Mouse (Mus musculus) urinary bladder, postnatal 4 days (tissue): Measurements from ENCODE around the gene Pla2g10.
A peak's percentile ranks its signal among the peaks of the same experiment; 100 is the strongest.
"Not testable (repeated sequence)": the region's sequence is repeated elsewhere in the genome, so short reads cannot be mapped to it uniquely, and the experiment has no call there.

ENCODE experiments used
- DNase-seq, 2 experiments: peaks; one replicate each; pipeline ENCODE4 v3.0.0; 2021 to 2022; ENCODE audit warnings: low spot score in 2 of 2

Pla2g10 gene

GRCm38 (mm10) chr16:13730285-13731255, at the start of gene Pla2g10:
Gene Pla2g10, minus strand, starts transcription at chr16:13730983.
- DNase-seq: no peak

DNA sequence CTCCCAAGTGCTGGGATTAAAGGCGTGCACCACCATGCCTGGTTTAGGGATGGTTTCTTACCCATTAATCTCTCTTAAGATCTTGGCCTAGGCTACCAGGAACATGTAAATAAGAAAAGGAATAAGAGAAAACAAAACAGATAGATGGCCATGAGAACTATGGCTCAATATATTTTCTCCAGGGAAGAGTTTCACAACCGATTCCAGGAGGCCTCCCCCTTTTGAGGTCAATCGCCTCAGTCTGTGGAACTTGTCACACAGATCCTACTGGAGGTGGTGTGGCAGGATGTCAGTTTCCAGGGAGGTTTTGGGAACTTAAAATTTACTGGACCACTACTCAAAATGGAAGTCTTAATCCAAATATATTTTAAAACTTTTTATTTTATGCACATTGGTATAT, 43.9 kb upstream of the Pla2g10 start:
- DNase-seq: not testable (repeated sequence)

GRCm38 (mm10) chr16:13774011-13774410, 43.2 kb upstream of the Pla2g10 start:
- not testable (repeated sequence) for DNase-seq

- not testable (repeated sequence) for DNase-seq
Observed at GRCm38 (mm10) chr16:13772051-13772450, 41.3 kb upstream of the Pla2g10 start.

DNA sequence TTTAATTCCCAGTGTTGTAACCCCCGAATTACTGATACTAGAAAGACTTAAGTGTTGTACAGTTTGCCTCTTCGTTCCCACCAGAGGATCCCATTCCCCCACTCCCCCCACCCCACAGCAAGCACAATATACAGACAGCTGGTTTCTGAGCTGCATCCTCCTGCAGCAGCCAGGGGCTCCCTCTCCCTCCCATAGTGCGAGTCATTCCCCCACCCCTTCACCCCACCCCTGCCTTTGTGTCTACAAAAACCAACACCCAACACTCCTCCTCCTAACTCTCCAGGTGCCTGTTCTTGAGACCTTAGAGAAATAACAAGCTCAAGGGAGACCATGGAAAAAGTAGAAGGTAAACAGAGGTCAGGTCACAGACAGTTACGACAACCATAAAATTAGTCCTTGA, 40.8 kb upstream of the Pla2g10 start:
- DNase-seq: not testable (repeated sequence)

DNA sequence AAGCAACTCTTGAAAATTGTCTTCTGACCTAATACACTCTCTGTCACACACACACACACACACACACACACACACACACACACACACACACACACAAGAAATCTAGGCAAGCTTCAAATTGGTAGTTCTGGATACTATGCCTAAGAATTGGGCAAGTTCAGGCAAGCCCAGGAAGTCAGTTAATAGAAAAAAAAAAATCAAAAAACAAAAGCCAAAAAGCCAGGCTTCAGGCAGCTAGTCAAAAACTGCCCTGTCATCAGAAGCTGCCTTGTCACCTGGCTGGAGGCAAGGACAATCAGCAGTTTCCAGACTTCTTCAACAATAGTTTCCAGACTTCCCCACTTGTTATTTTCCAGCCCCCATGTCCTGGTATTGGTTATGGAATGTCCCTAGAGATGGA, 35.6 kb upstream of the Pla2g10 start:
- no peak for DNase-seq

GRCm38 (mm10) chr16:13764519-13764918, 33.7 kb upstream of the Pla2g10 start:
- no peak for DNase-seq

DNA sequence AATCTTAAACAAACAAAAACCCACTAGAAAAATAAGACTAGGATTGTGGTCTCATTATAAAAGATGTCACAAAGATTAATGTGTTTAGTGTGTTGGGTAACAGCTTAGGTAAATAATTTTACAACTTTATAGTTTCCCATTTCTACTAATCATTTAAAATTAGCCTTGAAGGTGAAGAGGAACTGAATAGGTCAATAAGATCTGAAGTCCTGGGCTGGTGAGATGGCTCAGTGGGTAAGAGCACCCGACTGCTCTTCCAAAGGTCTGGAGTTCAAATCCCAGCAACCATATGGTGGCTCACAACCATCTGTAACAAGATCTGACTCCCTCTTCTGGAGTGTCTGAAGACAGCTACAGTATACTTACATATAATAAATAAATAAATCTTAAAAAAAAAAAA, 32.0 kb upstream of the Pla2g10 start:
- DNase-seq: not testable (repeated sequence)

DNA sequence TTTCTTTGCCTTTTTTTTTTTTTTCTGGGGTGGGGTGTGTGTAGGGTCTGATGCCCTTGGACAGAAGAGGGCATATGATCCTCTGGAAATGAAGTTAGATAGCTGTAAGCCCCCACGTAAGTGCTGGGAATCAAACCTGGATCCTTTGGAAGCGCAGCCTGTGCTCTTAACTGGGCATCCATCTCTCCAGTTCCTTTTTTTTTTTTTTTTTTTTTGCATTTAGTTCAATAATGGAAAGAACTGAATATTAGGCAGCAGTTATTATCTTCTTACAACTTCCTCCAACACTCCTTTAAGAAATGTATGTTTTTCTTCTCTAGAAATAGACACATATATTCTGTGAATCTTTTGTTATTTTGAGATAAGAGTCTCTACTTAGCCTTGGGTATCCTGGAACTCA, 27.0 kb upstream of the Pla2g10 start:
- DNase-seq: no peak

- peak; percentile 89 to 92 for DNase-seq
Observed at GRCm38 (mm10) chr16:13754400-13755190, 23.8 kb upstream of the Pla2g10 start.

DNA sequence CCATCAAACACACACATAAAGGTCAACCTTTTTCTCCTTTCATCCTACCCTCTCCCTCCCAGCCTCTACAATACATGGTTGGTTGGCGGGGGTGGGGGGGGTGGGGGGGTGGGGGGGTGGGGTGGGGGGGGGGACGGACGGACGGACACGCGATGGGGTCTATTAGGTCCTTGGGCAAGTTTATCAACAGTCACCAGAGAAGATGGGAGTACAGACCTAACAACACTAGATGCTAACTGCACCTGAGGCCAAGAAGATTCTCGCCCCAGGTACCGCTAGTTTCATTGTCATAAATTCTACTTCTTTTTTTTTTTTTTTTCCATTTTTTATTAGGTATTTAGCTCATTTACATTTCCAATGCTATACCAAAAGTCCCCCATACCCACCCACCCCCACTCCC, 23.2 kb upstream of the Pla2g10 start:
- DNase-seq: no peak

- DNase-seq: no peak
Observed at GRCm38 (mm10) chr16:13750626-13751025, 19.8 kb upstream of the Pla2g10 start.

- no peak for DNase-seq
Observed at GRCm38 (mm10) chr16:13749981-13750380, 19.2 kb upstream of the Pla2g10 start.

DNA sequence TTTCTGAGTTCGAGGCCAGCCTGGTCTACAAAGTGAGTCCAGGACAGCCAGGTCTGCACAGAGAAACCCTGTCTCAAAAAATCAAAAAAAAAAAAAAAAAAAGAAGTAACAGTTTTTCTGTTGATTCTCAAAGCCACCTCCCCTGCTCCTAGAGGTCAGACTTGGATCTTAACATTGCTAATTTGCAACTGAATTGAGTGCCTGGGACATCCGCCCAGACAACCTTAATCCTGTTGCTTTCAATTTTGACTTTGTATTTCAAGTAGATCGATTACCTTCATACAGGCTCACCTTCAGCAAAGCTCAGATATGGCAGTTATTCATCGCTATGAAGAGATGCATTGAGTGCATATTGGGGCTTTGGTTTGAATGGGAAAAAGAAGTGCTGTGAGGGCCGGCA, 18.5 kb upstream of the Pla2g10 start:
- no peak for DNase-seq

DNA sequence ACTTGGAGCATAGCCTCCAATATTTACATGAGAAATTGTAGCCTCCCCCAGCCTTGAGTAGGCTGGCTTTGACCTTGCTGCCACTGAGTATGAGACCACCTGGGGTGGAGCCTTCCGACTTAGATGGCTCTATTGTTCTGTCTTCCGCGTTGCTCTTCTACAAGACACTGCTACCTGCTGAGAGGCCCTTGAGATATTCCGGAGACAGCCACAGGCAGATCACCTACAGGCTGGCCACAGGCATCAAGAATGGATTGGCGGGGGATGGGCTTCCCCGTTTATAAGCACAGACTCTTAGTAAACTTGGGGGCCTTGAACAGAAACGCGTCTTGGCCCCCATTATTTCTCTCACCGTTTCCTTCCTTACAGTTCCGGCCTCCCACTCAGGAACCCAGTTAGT, 18.0 kb upstream of the Pla2g10 start:
- not testable (repeated sequence) for DNase-seq

DNA sequence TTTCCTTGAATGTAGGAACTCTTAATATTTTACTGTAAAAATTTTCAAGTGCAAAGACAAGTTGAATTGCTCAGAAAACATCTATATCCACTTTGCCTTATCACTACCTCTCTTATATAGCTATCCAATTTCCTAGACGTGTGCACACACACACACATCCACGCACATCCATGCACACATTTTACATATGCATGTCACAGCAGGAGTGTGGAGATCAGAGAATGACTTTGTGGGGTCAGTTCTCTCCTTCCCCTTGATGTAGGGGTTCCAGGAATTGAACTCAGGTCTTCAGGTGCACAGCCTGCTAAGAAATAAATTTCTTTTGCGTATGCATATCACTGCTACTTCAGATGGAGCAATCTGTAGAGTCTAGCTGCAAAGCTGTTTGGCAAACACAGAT, 17.3 kb upstream of the Pla2g10 start:
- no peak for DNase-seq

GRCm38 (mm10) chr16:13747708-13748107, 16.9 kb upstream of the Pla2g10 start:
- no peak for DNase-seq

DNA sequence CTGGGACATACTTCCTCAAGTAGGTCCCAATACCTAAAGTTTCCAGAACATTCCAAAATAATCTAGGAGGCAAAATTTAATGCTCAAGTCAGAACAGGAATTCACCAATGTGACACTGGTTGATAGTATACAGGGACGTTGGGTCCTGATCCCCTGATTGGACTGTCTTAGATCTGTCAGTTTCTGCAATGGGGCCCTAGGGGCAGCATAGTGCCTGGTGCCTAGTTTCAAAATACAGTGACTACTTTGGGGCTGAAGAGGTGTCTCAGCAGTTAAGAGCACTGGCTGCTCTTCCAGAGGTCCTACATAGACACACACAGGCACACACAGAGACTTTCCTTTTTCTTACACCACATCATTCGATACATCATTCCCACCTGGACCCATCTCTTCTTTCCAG, 10.1 kb upstream of the Pla2g10 start:
- DNase-seq: no peak

DNA sequence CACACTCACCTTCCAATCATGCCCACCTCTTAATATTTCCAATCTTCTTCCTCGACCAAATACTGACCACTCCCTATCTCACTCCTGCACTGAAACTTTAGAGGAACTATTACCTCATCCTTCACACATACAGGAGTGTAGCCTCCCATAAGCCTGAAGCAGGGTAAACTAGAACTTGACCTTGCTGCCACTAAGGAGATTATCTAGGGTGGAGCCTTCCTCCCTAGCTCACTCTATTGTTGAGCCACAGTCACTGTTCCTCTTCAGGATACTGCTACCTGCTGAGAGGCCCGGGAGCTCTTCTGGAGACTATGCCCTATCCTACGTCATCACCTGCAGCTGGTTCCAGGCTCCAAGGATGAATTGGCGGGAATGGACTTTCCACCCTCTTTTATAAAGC, 8.3 kb upstream of the Pla2g10 start:
- DNase-seq: not testable (repeated sequence)

DNA sequence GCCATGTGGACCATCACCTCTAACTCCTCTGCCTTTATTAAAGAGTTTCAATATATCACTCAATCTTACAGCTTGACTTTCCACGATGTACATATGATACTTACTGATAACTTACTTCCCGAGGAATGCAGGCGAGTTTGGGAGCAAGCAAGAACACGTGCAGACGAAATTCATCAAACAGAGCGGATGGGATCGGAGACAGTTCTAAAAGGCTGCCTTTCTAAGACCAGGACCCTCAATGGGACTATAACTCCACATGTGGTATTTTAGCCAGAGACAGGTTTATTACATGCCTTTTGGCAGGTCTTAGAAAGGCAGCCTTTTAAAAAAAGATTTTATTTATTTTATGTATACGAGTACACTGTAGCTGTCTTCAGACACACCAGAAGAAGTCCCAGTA, 5.2 kb upstream of the Pla2g10 start:
- DNase-seq: no peak

DNA sequence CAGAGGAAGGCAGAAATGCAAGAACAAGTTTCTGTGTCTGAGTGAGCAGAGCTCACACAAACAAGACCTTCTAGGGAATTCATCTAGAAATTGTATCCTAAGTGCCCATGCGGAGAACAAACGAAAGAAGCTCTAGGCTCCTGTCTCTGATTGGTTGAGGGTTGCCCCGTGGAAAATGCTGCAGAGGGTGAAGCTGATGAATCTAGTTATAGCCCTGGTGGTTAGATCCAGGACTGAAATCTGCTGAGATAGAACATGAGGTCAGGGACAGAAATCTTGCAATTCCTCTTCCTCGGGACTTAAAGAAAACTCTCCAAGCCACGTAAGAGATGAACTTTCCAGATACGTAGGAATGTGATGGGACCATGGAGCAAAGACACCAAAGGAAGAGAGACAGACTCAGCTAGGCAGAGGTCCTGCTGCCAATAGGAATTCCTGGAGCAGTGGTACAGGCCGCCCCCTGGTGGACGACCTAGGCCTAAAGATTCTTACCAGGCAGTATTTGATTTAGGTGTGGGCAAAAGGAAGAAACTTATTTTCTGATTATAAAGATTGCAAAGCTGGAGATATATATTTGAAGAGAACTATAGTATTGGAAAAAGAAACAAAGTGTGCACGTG, 2.8 kb upstream of the Pla2g10 start:
- peak; percentile 54 to 83 for DNase-seq

DNA sequence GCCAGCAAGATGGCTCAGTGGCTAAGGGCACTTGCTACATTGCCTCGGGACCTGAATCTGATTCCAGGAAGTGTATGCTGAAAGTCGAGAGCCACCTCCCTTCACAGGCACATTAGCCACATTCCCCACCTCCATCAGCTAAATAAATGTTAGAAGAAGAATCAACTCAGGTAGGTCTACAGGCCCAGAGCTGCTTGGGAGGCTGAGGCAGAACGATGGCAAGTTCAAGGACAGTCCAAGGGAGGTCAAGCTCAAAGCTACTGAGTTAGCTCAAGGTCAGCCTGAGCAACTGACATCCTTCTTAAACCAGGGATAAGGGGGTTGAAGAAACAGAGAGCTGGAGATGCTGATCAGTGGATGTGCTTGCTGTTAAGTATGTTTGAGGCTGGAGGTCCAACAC, 2.0 kb upstream of the Pla2g10 start:
- no peak for DNase-seq
